Mouse (Mus musculus): ENCODE data around the gene Slc25a40.

Gene Slc25a40

GRCm38 (mm10) chr5:8422157-8422931 lies at the start of gene Slc25a40, which contains the start of gene Dbf4:
Slc25a40 (plus strand) TSS chr5:8422850.
Dbf4 (minus strand) TSS chr5:8422716.
- DNase-seq (ENCODE audit: extremely low spot score), result peak; percentile 91

GRCm38 (mm10) chr5:8373415-8373814 lies 49.2 kb upstream of the Slc25a40 start:
- no peak for DNase-seq (ENCODE audit: extremely low spot score)

- no peak for DNase-seq (ENCODE audit: extremely low spot score)
These were observed 48.2 kb upstream of the Slc25a40 start for GRCm38 (mm10) chr5:8374297-8374906.

GRCm38 (mm10) chr5:8393891-8394583 lies 28.6 kb upstream of the Slc25a40 start:
- DNase-seq (ENCODE audit: extremely low spot score), result no peak

- no peak for DNase-seq (ENCODE audit: extremely low spot score)
These were observed 24.9 kb upstream of the Slc25a40 start for GRCm38 (mm10) chr5:8397587-8398249.

GRCm38 (mm10) chr5:8408746-8409145 lies 13.9 kb upstream of the Slc25a40 start:
- DNase-seq (ENCODE audit: extremely low spot score), result no peak

- no peak for DNase-seq (ENCODE audit: extremely low spot score)
These were observed 5.8 kb upstream of the Slc25a40 start for GRCm38 (mm10) chr5:8416683-8417413.

GRCm38 (mm10) chr5:8417443-8417842 lies 5.2 kb upstream of the Slc25a40 start:
- DNase-seq (ENCODE audit: extremely low spot score), result no peak

- DNase-seq (ENCODE audit: extremely low spot score), result no peak
These were observed 1.2 kb upstream of the Slc25a40 start for GRCm38 (mm10) chr5:8421424-8421823.

- peak; percentile 50 for DNase-seq (ENCODE audit: extremely low spot score)
These were observed 580 bp downstream of the Slc25a40 start for GRCm38 (mm10) chr5:8422932-8423928.

- DNase-seq (ENCODE audit: extremely low spot score), result peak; percentile 22
These were observed 1.5 kb downstream of the Slc25a40 start for GRCm38 (mm10) chr5:8424116-8424515.

- no peak for DNase-seq (ENCODE audit: extremely low spot score)
These were observed 3.2 kb downstream of the Slc25a40 start for GRCm38 (mm10) chr5:8425899-8426298.

GRCm38 (mm10) chr5:8437481-8438156 lies 15.0 kb downstream of the Slc25a40 start:
- no peak for DNase-seq (ENCODE audit: extremely low spot score)

- DNase-seq (ENCODE audit: extremely low spot score), result no peak
These were observed 16.4 kb downstream of the Slc25a40 start for GRCm38 (mm10) chr5:8439095-8439494.

- DNase-seq (ENCODE audit: extremely low spot score), result no peak
These were observed 32.9 kb downstream of the Slc25a40 start for GRCm38 (mm10) chr5:8455565-8455964.

- DNase-seq (ENCODE audit: extremely low spot score), result no peak
These were observed 33.9 kb downstream of the Slc25a40 start for GRCm38 (mm10) chr5:8456561-8456960.

- DNase-seq (ENCODE audit: extremely low spot score), result peak; percentile 27
These were observed 65.5 kb downstream of the Slc25a40 start for GRCm38 (mm10) chr5:8487989-8488700.

- no peak for DNase-seq (ENCODE audit: extremely low spot score)
These were observed 66.1 kb downstream of the Slc25a40 start for GRCm38 (mm10) chr5:8488701-8489297.

All from embryo, embryonic 9.5 days (tissue).